Mouse (Mus musculus): ENCODE data around the gene Cic. TPM values are rescaled to one million over a fixed set of nuclear protein-coding genes. Genes with fewer than 3 reads are reported as not detected.

Cic gene
- polyA plus RNA-seq, 1 experiment from 2014 or later, result 34.9 TPM

GRCm38 (mm10) chr7:25246079-25246758 is 21.3 kb upstream of the Cic start:
- Histone ChIP-seq H3K9ac (replicated peaks) (peak overlapping the region; percentile 97; the same call in 1 of the 2 replicates), H3K4me1 (replicated peaks) (peaks cover 45% of the 10 kb centered on the region), H3K27me3 (no peaks in the 10 kb centered on the region), H3K4me3 (replicated peaks) (peak overlapping the region; percentile 95), H3K9me3 (no peaks in the 10 kb centered on the region), H3K4me2 (peak overlapping the region; percentile 95), H3K27ac (peak overlapping the region; percentile 99), H3K36me3 (peaks cover 45% of the 10 kb centered on the region)
- no peak for ATAC-seq (ENCODE audit: insufficient number of reproducible peaks, insufficient read depth, low FRiP score, low TSS enrichment, low read depth)
- WGBS, result 60% methylated on average over 20 of the region's 20 CpGs

GRCm38 (mm10) chr7:25246759-25247137 is 20.8 kb upstream of the Cic start:
- peak overlapping the region; percentile 99 for H3K27ac ChIP-seq
- H3K4me1 ChIP-seq (replicated peaks), result peaks cover 48% of the 10 kb centered on the region
- WGBS, result 56% methylated on average over 4 of the region's 4 CpGs
- peak overlapping the region; percentile 95 for H3K4me2 ChIP-seq
- peak overlapping the region; percentile 95 for H3K4me3 ChIP-seq (replicated peaks)
- H3K9me3 ChIP-seq, result no peaks in the 10 kb centered on the region
- peaks cover 45% of the 10 kb centered on the region for H3K36me3 ChIP-seq
- H3K9ac ChIP-seq (replicated peaks), result peak overlapping the region; percentile 97
- ATAC-seq (ENCODE audit: insufficient number of reproducible peaks, insufficient read depth, low FRiP score, low TSS enrichment, low read depth), result no peak
- no peaks in the 10 kb centered on the region for H3K27me3 ChIP-seq

GRCm38 (mm10) chr7:25247498-25247897 is 20.0 kb upstream of the Cic start:
- 19% methylated on average over 3 of the region's 3 CpGs for WGBS

GRCm38 (mm10) chr7:25248018-25248647 is 19.4 kb upstream of the Cic start:
- H3K9me3 ChIP-seq, result no peaks in the 10 kb centered on the region
- ATAC-seq (ENCODE audit: insufficient number of reproducible peaks, insufficient read depth, low FRiP score, low TSS enrichment, low read depth), result peak; percentile 32; the same call in 1 of the 2 replicates
- no peaks in the 10 kb centered on the region for H3K27me3 ChIP-seq
- peak overlapping the region; percentile 97 for H3K9ac ChIP-seq (replicated peaks)
- under 1% methylated on average over 18 of the region's 18 CpGs for WGBS
- peaks cover 35% of the 10 kb centered on the region for H3K36me3 ChIP-seq
- peak overlapping the region; percentile 99 for H3K27ac ChIP-seq
- peak overlapping the region; percentile 95 for H3K4me2 ChIP-seq
- peak overlapping the region; percentile 95 for H3K4me3 ChIP-seq (replicated peaks)
- peaks cover 54% of the 10 kb centered on the region for H3K4me1 ChIP-seq (replicated peaks)

More at GRCm38 (mm10) chr7:25247498-25247897, 20.0 kb upstream of the Cic start:
- H3K27ac ChIP-seq, result peak overlapping the region; percentile 99
- H3K9ac ChIP-seq (replicated peaks), result peak overlapping the region; percentile 97
- peak overlapping the region; percentile 95 for H3K4me3 ChIP-seq (replicated peaks)
- H3K4me1 ChIP-seq (replicated peaks), result peaks cover 54% of the 10 kb centered on the region
- H3K27me3 ChIP-seq, result no peaks in the 10 kb centered on the region
- H3K9me3 ChIP-seq, result no peaks in the 10 kb centered on the region
- ATAC-seq (ENCODE audit: insufficient number of reproducible peaks, insufficient read depth, low FRiP score, low TSS enrichment, low read depth), result no peak
- peak overlapping the region; percentile 95 for H3K4me2 ChIP-seq
- H3K36me3 ChIP-seq, result peaks cover 42% of the 10 kb centered on the region

- Histone ChIP-seq H3K4me3 (replicated peaks) (peak overlapping the region; percentile 95), H3K27me3 (no peaks in the 10 kb centered on the region), H3K4me1 (replicated peaks) (peaks cover 54% of the 10 kb centered on the region), H3K9ac (replicated peaks) (peak overlapping the region; percentile 97), H3K9me3 (no peaks in the 10 kb centered on the region), H3K27ac (peak overlapping the region; percentile 99), H3K36me3 (peaks cover 28% of the 10 kb centered on the region), H3K4me2 (peak overlapping the region; percentile 95)
- ATAC-seq (ENCODE audit: insufficient number of reproducible peaks, insufficient read depth, low FRiP score, low TSS enrichment, low read depth), result no peak; the same call in none of the 2 replicates
- WGBS, result 0% methylated on average over 25 of the region's 25 CpGs
Measured at GRCm38 (mm10) chr7:25248846-25249313, 18.6 kb upstream of the Cic start.

- Histone ChIP-seq H3K9ac (replicated peaks) (peak overlapping the region; percentile 97), H3K27ac (peak overlapping the region; percentile 99), H3K27me3 (no peaks in the 10 kb centered on the region), H3K4me2 (peak overlapping the region; percentile 95), H3K36me3 (peaks cover 21% of the 10 kb centered on the region), H3K4me3 (replicated peaks) (peak overlapping the region; percentile 95), H3K4me1 (replicated peaks) (peaks cover 52% of the 10 kb centered on the region), H3K9me3 (no peaks in the 10 kb centered on the region)
- peak; percentile 66 for ATAC-seq (ENCODE audit: insufficient number of reproducible peaks, insufficient read depth, low FRiP score, low TSS enrichment, low read depth)
- WGBS, result under 1% methylated on average over 39 of the region's 73 CpGs
Measured at GRCm38 (mm10) chr7:25249314-25250140, 18.0 kb upstream of the Cic start.

- Histone ChIP-seq H3K36me3 (peaks cover 13% of the 10 kb centered on the region), H3K4me1 (replicated peaks) (peaks cover 44% of the 10 kb centered on the region), H3K27me3 (no peaks in the 10 kb centered on the region), H3K9ac (replicated peaks) (peak within 1 kb of the TSS; percentile 97), H3K4me2 (peak within 1 kb of the TSS; percentile 95), H3K27ac (peak within 1 kb of the TSS; percentile 99), H3K4me3 (replicated peaks) (peak within 1 kb of the TSS; percentile 95), H3K9me3 (no peaks in the 10 kb centered on the region)
- ATAC-seq (ENCODE audit: insufficient number of reproducible peaks, insufficient read depth, low FRiP score, low TSS enrichment, low read depth), result peak; percentile 64
- under 1% methylated on average over 50 of the region's 81 CpGs for WGBS
Measured at GRCm38 (mm10) chr7:25250141-25250972, 17.1 kb upstream of the Cic start, which contains the start of gene Erf. Gene Erf (minus strand): TSS chr7:25250761.

- H3K27me3 ChIP-seq, result no peaks in the 10 kb centered on the region
- H3K9me3 ChIP-seq, result no peaks in the 10 kb centered on the region
- peak overlapping the region; percentile 95 for H3K4me2 ChIP-seq
- H3K27ac ChIP-seq, result peak overlapping the region; percentile 99
- WGBS, result 2% methylated on average over 22 of the region's 22 CpGs
- peak overlapping the region; percentile 97 for H3K9ac ChIP-seq (replicated peaks)
- peak overlapping the region; percentile 95 for H3K4me3 ChIP-seq (replicated peaks)
- H3K36me3 ChIP-seq, result peaks cover 4% of the 10 kb centered on the region
- no peak for ATAC-seq (ENCODE audit: insufficient number of reproducible peaks, insufficient read depth, low FRiP score, low TSS enrichment, low read depth)
- H3K4me1 ChIP-seq (replicated peaks), result peaks cover 35% of the 10 kb centered on the region
Measured at GRCm38 (mm10) chr7:25251071-25251791, 16.3 kb upstream of the Cic start.

- H3K36me3 ChIP-seq, result no peaks in the 10 kb centered on the region
- H3K9me3 ChIP-seq, result no peaks in the 10 kb centered on the region
- H3K27ac ChIP-seq, result peak overlapping the region; percentile 99
- peak overlapping the region; percentile 95 for H3K4me3 ChIP-seq (replicated peaks)
- H3K27me3 ChIP-seq, result no peaks in the 10 kb centered on the region
- H3K4me2 ChIP-seq, result peak overlapping the region; percentile 95
- peak overlapping the region; percentile 97 for H3K9ac ChIP-seq (replicated peaks)
- no peak for ATAC-seq (ENCODE audit: insufficient number of reproducible peaks, insufficient read depth, low FRiP score, low TSS enrichment, low read depth)
- WGBS, result 22% methylated on average over 8 of the region's 8 CpGs
- H3K4me1 ChIP-seq (replicated peaks), result peaks cover 29% of the 10 kb centered on the region
Measured at GRCm38 (mm10) chr7:25251822-25252221, 15.7 kb upstream of the Cic start.

- no peaks in the 10 kb centered on the region for H3K36me3 ChIP-seq
- no peak overlapping the region for H3K27ac ChIP-seq
- no peak for ATAC-seq (ENCODE audit: insufficient number of reproducible peaks, insufficient read depth, low FRiP score, low TSS enrichment, low read depth)
- no peak overlapping the region for H3K4me2 ChIP-seq
- H3K9me3 ChIP-seq, result no peaks in the 10 kb centered on the region
- no peaks in the 10 kb centered on the region for H3K27me3 ChIP-seq
- no peak overlapping the region for H3K4me3 ChIP-seq (replicated peaks)
- peaks cover 8% of the 10 kb centered on the region; the same call in 1 of the 2 replicates for H3K4me1 ChIP-seq (replicated peaks)
- H3K9ac ChIP-seq (replicated peaks), result no peak overlapping the region
- 84% methylated on average over 1 of the region's 1 CpGs for WGBS
Measured at GRCm38 (mm10) chr7:25261896-25262295, 5.6 kb upstream of the Cic start.
